Mouse (Mus musculus) hindbrain, embryonic 11.5 days (tissue): ENCODE measurements around the gene Poldip2. TPM values are rescaled to one million over a fixed set of nuclear protein-coding genes. Genes with fewer than 3 reads are reported as not detected.

Experiments
- ATAC-seq: fragments of 200-750 bp; cut with Nextera tagmentation; 2 replicates; pipeline ENCODE4 v1.8.0; 2017; ENCODE audit warnings: mild to moderate bottlenecking, moderate TSS enrichment, moderate library complexity; ENCODE audit not compliant: low FRiP score
- DNase-seq: peaks from one replicate; pipeline ENCODE4 v3.0.0-alpha.2; 2015; ENCODE audit warnings: low spot score
- H3K27ac ChIP-seq: fragments of 300-500 bp; sonication (generic); 2 replicates; pipeline ENCODE4 v1.5.1; 2014; ENCODE audit warnings: mild to moderate bottlenecking, low read depth, low read length
- H3K27me3 ChIP-seq: fragments of 300-500 bp; sonication (generic); 2 replicates; pipeline ENCODE4 v1.6.1; 2014; ENCODE audit warnings: mild to moderate bottlenecking, low read length, moderate library complexity, mixed read lengths; ENCODE audit not compliant: control insufficient read depth, insufficient read depth
- H3K36me3 ChIP-seq: fragments of 300-500 bp; sonication (generic); 2 replicates; pipeline ENCODE4 v1.6.1; 2014; ENCODE audit warnings: mild to moderate bottlenecking, low read length, moderate library complexity, mixed read lengths; ENCODE audit not compliant: control insufficient read depth, insufficient read depth
- H3K4me1 ChIP-seq: fragments of 300-500 bp; sonication (generic); replicated peaks from 2 replicates; pipeline ENCODE4 v1.6.1; 2014; ENCODE audit warnings: low read length, mixed read lengths; ENCODE audit not compliant: control insufficient read depth, insufficient read depth
- H3K4me2 ChIP-seq: fragments of 300-500 bp; sonication (generic); replicated peaks from 2 replicates; pipeline ENCODE4 v1.6.1; 2014; ENCODE audit warnings: mild to moderate bottlenecking, low read depth, low read length
- H3K4me3 ChIP-seq: fragments of 300-500 bp; sonication (generic); 2 replicates; pipeline ENCODE4 v1.5.1; 2014; ENCODE audit warnings: low read depth, low read length
- H3K9ac ChIP-seq: fragments of 300-500 bp; sonication (generic); 2 replicates; pipeline ENCODE4 v1.6.1; 2014; ENCODE audit warnings: low read depth, low read length
- H3K9me3 ChIP-seq: fragments of 300-500 bp; sonication (generic); 2 replicates; pipeline ENCODE4 v1.6.1; 2016; ENCODE audit warnings: low read length; ENCODE audit not compliant: control insufficient read depth
- WGBS: fragments of 180-500 bp; shearing (Covaris S2); extraction: QIAGEN DNeasy Blood & Tissue Kit; methylation state at CpG from one replicate; pipeline ENCODE4 v1.1.7; 2014; 5-methylcytosine and 5-hydroxymethylcytosine counted together
- polyA plus RNA-seq: library from polyadenylated mRNA; unstranded; fragments of >200 nt; fragmentation: Nextera tagmentation; extraction: Ambion mirVana; gene quantifications from 2 replicates; pipeline ENCODE4 v1.2.1, GENCODE M21; 2014

Gene Poldip2
- polyA plus RNA-seq, 1 experiment from 2014 or later: 131 TPM

DNA sequence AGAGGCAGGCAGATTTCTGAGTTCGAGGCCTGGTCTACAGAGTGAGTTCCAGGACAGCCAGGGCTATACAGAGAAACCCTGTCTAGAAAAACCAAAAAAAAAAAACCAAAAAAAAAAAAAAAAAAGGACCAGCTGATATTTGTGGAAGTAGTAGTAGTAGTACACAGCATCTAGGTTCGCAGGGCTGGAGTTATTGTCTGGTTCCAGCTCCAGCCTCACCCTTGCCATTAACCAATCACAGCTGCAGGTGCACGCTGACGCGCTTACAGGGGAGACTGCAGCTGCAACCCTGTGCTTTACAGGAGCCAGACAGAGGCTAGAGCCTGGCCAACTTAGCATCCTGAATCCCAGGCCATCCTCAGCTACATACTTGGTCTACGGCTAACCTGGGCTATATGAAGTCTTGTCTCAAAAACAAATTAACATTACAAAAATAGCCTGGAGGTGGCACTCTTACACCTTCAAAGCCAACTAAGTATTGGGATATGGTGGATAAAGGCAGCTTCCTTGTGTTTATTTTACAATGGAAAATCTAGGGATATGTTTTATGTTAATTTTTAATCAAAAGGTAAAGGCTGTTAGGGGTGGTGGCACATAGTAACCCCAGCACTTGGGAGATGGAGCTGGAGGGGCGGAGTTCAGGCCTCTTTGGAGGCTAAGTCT lies 32.6 kb downstream of the Poldip2 start:
- H3K4me2 ChIP-seq: no peak overlapping the region
- no peak overlapping the region for H3K4me3 ChIP-seq
- DNase-seq: no peak
- H3K9ac ChIP-seq: no peak overlapping the region
- H3K27ac ChIP-seq: no peak overlapping the region
- 97% methylated on average over 7 of the region's 7 CpGs for WGBS
- ATAC-seq: no peak
- no peaks in the 10 kb centered on the region for H3K27me3 ChIP-seq
- H3K4me1 ChIP-seq: no peaks in the 10 kb centered on the region; the same call in 1 of the 2 replicates
- no peaks in the 10 kb centered on the region for H3K9me3 ChIP-seq
- peaks cover 2% of the 10 kb centered on the region; the same call in 1 of the 2 replicates for H3K36me3 ChIP-seq

DNA sequence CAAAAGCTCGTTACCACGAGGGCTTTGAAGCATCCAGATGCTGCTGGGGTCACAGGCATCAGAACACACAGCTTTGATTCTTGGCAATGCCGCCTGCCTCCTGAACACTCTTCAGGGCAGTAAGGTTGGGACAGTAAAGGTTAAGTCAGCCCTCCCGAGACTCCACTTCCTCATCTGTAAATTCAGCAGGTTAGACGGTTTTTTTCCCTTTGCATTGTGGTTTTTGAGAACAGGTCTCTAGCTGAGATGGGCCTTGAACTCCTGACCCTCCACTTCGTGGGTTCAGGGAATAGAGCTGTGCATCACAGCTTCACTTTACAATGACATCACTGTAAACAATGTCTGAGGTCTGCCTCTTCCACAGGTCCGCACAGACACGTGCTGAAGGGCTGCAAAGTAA lies 33.2 kb downstream of the Poldip2 start:
- DNase-seq: no peak
- Histone ChIP-seq H3K9ac (no peak overlapping the region), H3K4me3 (no peak overlapping the region), H3K4me1 (no peaks in the 10 kb centered on the region; the same call in 1 of the 2 replicates), H3K27ac (no peak overlapping the region), H3K9me3 (no peaks in the 10 kb centered on the region), H3K36me3 (peaks cover 2% of the 10 kb centered on the region; the same call in 1 of the 2 replicates), H3K27me3 (no peaks in the 10 kb centered on the region), H3K4me2 (no peak overlapping the region)
- ATAC-seq: no peak
- WGBS: 77% methylated on average over 8 of the region's 8 CpGs

GRCm38 (mm10) chr11:78547718-78548460 lies 35.9 kb downstream of the Poldip2 start:
- no peak overlapping the region for H3K4me2 ChIP-seq
- no peaks in the 10 kb centered on the region; the same call in 1 of the 2 replicates for H3K4me1 ChIP-seq
- DNase-seq: no peak
- H3K4me3 ChIP-seq: no peak overlapping the region
- H3K27me3 ChIP-seq: no peaks in the 10 kb centered on the region
- no peaks in the 10 kb centered on the region for H3K9me3 ChIP-seq
- no peak overlapping the region for H3K27ac ChIP-seq
- no peak for ATAC-seq
- no peaks in the 10 kb centered on the region for H3K36me3 ChIP-seq
- WGBS: 80% methylated on average over 2 of the region's 2 CpGs
- no peak overlapping the region for H3K9ac ChIP-seq

DNA sequence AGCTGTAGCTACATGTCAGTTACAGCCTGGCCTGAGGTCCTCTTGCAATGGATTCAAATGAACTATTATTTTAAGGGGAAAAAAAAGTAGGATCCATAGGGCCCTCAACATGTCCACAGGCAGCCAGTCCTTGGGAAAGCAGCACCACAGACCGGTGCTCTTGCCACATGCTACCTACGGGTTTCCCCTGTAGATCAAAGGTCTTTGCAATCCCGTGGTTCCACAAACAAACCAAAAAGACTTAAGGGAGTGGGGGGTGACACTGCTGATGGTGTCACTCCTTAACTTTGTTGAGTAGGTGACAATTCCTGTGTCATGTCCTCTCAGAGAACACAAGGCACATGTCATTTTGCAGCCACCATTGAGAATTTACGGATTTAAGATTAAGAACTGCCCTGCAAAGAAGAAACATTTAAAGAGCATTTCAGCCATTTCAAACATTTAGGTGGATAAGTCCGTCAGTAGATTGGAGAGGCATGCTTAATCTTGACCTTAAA lies 37.5 kb downstream of the Poldip2 start:
- no peak overlapping the region for H3K27ac ChIP-seq
- peak overlapping the region; percentile 82 for H3K4me2 ChIP-seq
- no peaks in the 10 kb centered on the region for H3K36me3 ChIP-seq
- H3K27me3 ChIP-seq: no peaks in the 10 kb centered on the region
- no peaks in the 10 kb centered on the region for H3K9me3 ChIP-seq
- peak overlapping the region; percentile 68 for H3K9ac ChIP-seq
- peak overlapping the region; percentile 66 for H3K4me3 ChIP-seq
- ATAC-seq (no peak), DNase-seq (no peak)
- WGBS: 14% methylated on average over 5 of the region's 5 CpGs
- no peaks in the 10 kb centered on the region; the same call in 1 of the 2 replicates for H3K4me1 ChIP-seq

GRCm38 (mm10) chr11:78550168-78551058 lies 38.4 kb downstream of the Poldip2 start, which contains the start of gene Tmem97:
TSS of gene Tmem97 (minus strand) at chr11:78550777.
- H3K27ac ChIP-seq: peak within 1 kb of the TSS; percentile 60
- no peaks in the 10 kb centered on the region for H3K9me3 ChIP-seq
- WGBS: under 1% methylated on average over 60 of the region's 60 CpGs
- ATAC-seq: peak; percentile 100
- H3K36me3 ChIP-seq: no peaks in the 10 kb centered on the region
- H3K9ac ChIP-seq: peak within 1 kb of the TSS; percentile 68
- no peaks in the 10 kb centered on the region for H3K27me3 ChIP-seq
- peak within 1 kb of the TSS; percentile 82 for H3K4me2 ChIP-seq
- H3K4me1 ChIP-seq: no peaks in the 10 kb centered on the region; the same call in 1 of the 2 replicates
- H3K4me3 ChIP-seq: peak within 1 kb of the TSS; percentile 66
- DNase-seq: peak; percentile 95

DNA sequence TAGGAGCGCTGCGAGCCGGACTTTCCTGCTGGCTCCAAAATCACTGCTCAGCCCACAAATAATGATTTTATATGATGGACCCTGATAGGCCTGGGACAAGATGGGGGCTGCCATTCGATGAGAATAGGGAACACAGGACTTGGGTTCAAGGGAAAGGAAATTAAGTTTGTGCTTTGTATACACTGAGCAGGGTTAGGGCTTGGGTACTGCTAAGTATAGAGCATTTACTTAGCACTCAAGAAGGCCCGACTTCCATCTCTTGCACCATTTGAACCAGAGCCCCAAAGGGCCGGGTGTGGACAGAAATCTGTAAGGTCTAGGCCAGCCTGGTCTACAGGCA lies 39.0 kb downstream of the Poldip2 start:
- Histone ChIP-seq H3K4me1 (no peaks in the 10 kb centered on the region; the same call in 1 of the 2 replicates), H3K36me3 (no peaks in the 10 kb centered on the region), H3K4me2 (peak overlapping the region; percentile 82), H3K9ac (peak overlapping the region; percentile 60), H3K4me3 (peak overlapping the region; percentile 66), H3K27ac (peak overlapping the region; percentile 51; the same call in 1 of the 2 replicates), H3K27me3 (no peaks in the 10 kb centered on the region), H3K9me3 (no peaks in the 10 kb centered on the region)
- DNase-seq (no peak), ATAC-seq (peak; percentile 58)
- WGBS: 35% methylated on average over 6 of the region's 6 CpGs

GRCm38 (mm10) chr11:78555623-78556022 lies 43.6 kb downstream of the Poldip2 start:
- WGBS: 81% methylated on average over 3 of the region's 3 CpGs
- H3K27ac ChIP-seq: no peak overlapping the region
- ATAC-seq: no peak
- no peaks in the 10 kb centered on the region for H3K36me3 ChIP-seq
- no peak overlapping the region for H3K4me3 ChIP-seq
- H3K9me3 ChIP-seq: no peaks in the 10 kb centered on the region
- H3K4me2 ChIP-seq: no peak overlapping the region
- H3K27me3 ChIP-seq: no peaks in the 10 kb centered on the region
- DNase-seq: no peak
- no peak overlapping the region for H3K9ac ChIP-seq
- H3K4me1 ChIP-seq: no peaks in the 10 kb centered on the region

DNA sequence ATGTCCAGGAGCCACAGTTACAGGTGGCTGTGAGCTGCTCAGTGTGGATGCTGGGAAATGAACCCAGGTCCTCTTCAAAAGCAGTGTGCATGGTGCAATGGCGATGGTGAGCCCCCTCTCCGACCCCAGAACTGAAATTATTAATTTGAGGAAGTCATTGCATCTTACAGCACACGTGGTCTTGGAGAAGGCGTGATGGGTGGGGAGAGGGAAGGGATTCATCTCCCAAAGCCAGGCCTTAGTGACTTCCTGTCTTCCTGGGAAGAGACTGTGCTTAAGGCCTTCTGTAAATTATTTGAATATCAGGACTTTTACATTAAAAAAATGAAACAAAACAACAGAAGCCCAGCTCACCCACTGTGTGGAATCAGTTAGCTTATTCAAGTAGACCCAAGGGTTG lies 44.1 kb downstream of the Poldip2 start:
- Histone ChIP-seq H3K27ac (no peak overlapping the region), H3K4me2 (no peak overlapping the region), H3K4me3 (no peak overlapping the region), H3K4me1 (no peaks in the 10 kb centered on the region), H3K9ac (no peak overlapping the region), H3K27me3 (no peaks in the 10 kb centered on the region), H3K9me3 (no peaks in the 10 kb centered on the region), H3K36me3 (no peaks in the 10 kb centered on the region)
- no peak for DNase-seq
- ATAC-seq: no peak
- whole genome bisulfite sequencing: 74% methylated on average over 4 of the region's 4 CpGs
